Mouse (Mus musculus): ENCODE results near the gene Ascl5.

- no peak for TF ChIP-seq POLR2A (IDR thresholded peaks at IDR 0.05; ENCODE audit: low read depth, low read length)
- TF ChIP-seq CTCF (IDR thresholded peaks at IDR 0.05; ENCODE audit: extremely low read depth, insufficient read depth, insufficient read length, insufficient replicate concordance), result peak; percentile 37; the same call in 1 of the 2 replicates
These were observed 25.5 kb downstream of the Ascl5 start for GRCm38 (mm10) chr1:136076086-136076485.
